In the genomic region with DNA sequence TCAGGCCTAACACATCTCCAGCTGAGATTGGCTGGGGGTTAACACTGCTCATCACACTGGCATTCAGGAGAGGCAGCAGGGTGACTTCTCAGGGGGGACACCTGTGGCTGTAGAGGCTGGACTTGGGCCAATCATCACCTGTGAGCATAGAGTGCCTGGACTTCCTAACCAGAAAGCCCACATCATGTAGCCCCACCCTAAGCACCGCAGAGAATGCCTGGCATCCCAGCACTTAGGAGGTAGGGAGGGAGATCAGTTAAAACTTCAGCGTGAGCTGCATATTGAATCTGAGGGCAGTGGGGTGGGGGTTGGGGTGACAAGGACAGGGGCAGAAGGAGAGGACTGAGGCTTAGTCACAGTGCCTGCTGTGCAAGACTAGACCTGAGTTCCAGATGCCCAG, we compare ENCODE assay signal across 16 mouse cellular contexts.
"Had no signal": no experiment of that assay in that cellular context is flagged by ENCODE, and none has a peak within 500 bp of the region (broad histone marks: within the 10 kb centered on the region; RNA-seq: fewer than 3 reads in every experiment).

No protein-coding gene starts in this region.

- H3K27ac ChIP-seq: kidney, embryonic 15.5 days; left cerebral cortex, adult 2 months; limb, embryonic 10.5 days; liver, embryonic 15.5 days; macrophage; midbrain, embryonic 15.5 days; neural tube, embryonic 12.5 days had no signal

- H3K27me3 ChIP-seq: liver, embryonic 15.5 days; midbrain, embryonic 15.5 days; neural tube, embryonic 12.5 days had no signal

- H3K9ac ChIP-seq: kidney, embryonic 15.5 days; liver, embryonic 15.5 days; midbrain, embryonic 15.5 days; neural tube, embryonic 12.5 days had no signal

- H3K4me1 ChIP-seq: liver, embryonic 15.5 days; megakaryocyte, embryonic 14.5 days; neural tube, embryonic 12.5 days had no signal

- DNase-seq: kidney, adult 2 months; kidney, postnatal 14 days; right cerebral cortex, postnatal 4 days; spleen, adult 18-20 months; thymus, adult 18-20 months; thymus, postnatal 14 days had no signal

- H3K4me2 ChIP-seq: kidney, embryonic 15.5 days; liver, embryonic 11.5 days; liver, embryonic 15.5 days; midbrain, embryonic 11.5 days; midbrain, embryonic 15.5 days; neural tube, embryonic 12.5 days had no signal

- ATAC-seq: midbrain, embryonic 15.5 days had no signal

- H3K36me3 ChIP-seq: kidney, embryonic 15.5 days; limb, embryonic 10.5 days; liver, embryonic 15.5 days; midbrain, embryonic 15.5 days; neural tube, embryonic 12.5 days had no signal

- H3K4me3 ChIP-seq: kidney, embryonic 15.5 days; left cerebral cortex, adult 2 months; limb, embryonic 10.5 days; liver, embryonic 15.5 days; megakaryocyte, embryonic 14.5 days; midbrain, embryonic 15.5 days; neural tube, embryonic 12.5 days had no signal

- H3K9me3 ChIP-seq: kidney, embryonic 15.5 days; limb, embryonic 10.5 days; liver, embryonic 15.5 days; midbrain, embryonic 15.5 days; neural tube, embryonic 12.5 days had no signal
